Mouse (Mus musculus): Measurements from ENCODE around the gene Pdcl3. TPM values are rescaled to one million over a fixed set of nuclear protein-coding genes. Genes with fewer than 3 reads are reported as not detected.
"Not testable (repeated sequence)": the region's sequence is repeated elsewhere in the genome, so short reads cannot be mapped to it uniquely, and the experiment has no call there.

Gene Pdcl3
- total RNA-seq, 2 experiments from 2014 or later = 38.7 to 41.3 TPM

- DNase-seq (ENCODE audit: low spot score in 2 of 2) = no peak
These were observed 30.1 kb downstream of the Pdcl3 start for GRCm38 (mm10) chr1:39015529-39015928.

- DNase-seq (ENCODE audit: low spot score in 2 of 2) = no peak
These were observed 32.5 kb downstream of the Pdcl3 start for GRCm38 (mm10) chr1:39017871-39018270.

DNA sequence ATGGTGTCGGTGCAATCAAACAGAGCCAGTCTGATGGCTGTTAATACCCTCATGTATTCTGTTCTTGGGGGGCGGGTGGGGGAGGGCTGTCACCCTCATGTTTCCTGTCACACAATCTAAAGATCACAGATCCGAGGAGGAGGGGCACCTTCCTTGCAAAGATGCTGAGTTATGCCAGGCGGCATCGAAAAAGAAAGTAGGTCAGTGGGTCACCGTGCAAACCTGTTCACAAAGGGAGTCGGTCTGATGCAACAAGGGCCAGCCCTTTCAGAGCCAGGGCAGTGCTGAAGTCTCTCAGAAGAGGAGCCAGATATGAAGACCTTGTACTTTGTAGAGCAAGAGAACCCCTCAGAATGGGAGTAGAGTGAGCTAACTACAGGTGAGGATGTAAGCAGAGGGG lies 39.7 kb downstream of the Pdcl3 start:
- DNase-seq (ENCODE audit: low spot score in 2 of 2) = no peak

GRCm38 (mm10) chr1:39025840-39026239 lies 40.4 kb downstream of the Pdcl3 start:
- DNase-seq (ENCODE audit: low spot score in 2 of 2) = no peak

GRCm38 (mm10) chr1:39029176-39029575 lies 43.8 kb downstream of the Pdcl3 start:
- no peak for DNase-seq (ENCODE audit: low spot score in 2 of 2)

DNA sequence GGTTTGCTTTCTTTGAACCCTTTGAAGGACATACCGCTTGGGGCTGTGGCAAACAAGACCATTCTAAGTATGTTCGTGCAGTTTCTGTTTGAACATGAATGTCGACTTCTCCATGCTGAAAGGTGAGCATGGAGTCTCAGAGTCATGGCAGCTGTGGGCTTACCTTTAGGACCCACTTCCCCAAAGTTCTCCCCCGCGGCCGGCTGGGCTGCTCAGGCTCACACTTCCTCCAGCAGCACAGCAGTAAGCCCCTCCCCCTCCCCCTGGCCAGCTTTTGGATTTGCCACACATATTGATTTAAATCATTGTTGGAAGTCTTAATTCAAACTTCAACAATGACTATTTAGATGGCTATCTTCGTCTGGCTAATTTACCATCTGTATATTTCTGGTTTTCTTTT lies 44.7 kb downstream of the Pdcl3 start:
- no peak for DNase-seq (ENCODE audit: low spot score in 2 of 2)

DNA sequence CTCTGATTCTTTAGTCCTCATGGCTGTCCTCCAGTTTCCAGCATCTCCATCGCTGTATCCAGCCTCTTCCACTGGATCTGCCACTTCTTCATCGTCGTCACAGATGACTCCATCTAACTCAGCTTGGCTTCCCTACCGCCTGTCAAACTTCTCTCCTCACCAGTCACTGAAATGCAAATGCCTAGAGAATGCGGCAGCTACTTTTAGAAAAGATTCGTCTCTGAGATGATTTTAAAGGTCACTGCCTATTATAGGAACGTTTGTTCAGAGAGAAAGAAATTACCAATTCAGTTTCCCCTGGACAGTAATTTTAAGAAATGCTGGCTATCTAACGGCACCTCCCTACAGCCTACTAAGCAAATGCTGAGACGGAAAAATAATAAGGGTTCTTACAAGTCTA lies 50.4 kb downstream of the Pdcl3 start:
- DNase-seq (ENCODE audit: low spot score in 2 of 2) = no peak

GRCm38 (mm10) chr1:39042188-39042587 lies 56.8 kb downstream of the Pdcl3 start:
- DNase-seq (ENCODE audit: low spot score in 2 of 2) = no peak

GRCm38 (mm10) chr1:39044442-39044841 lies 59.0 kb downstream of the Pdcl3 start:
- not testable (repeated sequence) for DNase-seq (ENCODE audit: low spot score in 2 of 2)

- DNase-seq (ENCODE audit: low spot score in 2 of 2) = no peak
These were observed 61.3 kb downstream of the Pdcl3 start for GRCm38 (mm10) chr1:39046689-39047088.

Other genes with a start within 250 kb of the Pdcl3 start
- 100 to 1,000 TPM; 122 to 124 TPM for gene Lonrf2, start 148.9 kb upstream of the Pdcl3 start, total RNA-seq (2021)
- gene Chst10, start 87.4 kb upstream of the Pdcl3 start, total RNA-seq (2021) = 10 to 100 TPM; 71.1 to 76.5 TPM
- gene Nms, start 46.5 kb upstream of the Pdcl3 start, total RNA-seq (2021) = not detected
- gene Npas2, start 208.1 kb downstream of the Pdcl3 start, total RNA-seq (2021) = 10 to 100 TPM; 58.8 to 70.4 TPM